Mouse (Mus musculus): ENCODE data around the gene 1700016D06Rik. TPM values are rescaled to one million over a fixed set of nuclear protein-coding genes. Genes with fewer than 3 reads are reported as not detected.

Gene 1700016D06Rik
- polyA plus RNA-seq, 1 experiment from 2014 or later, result not detected

DNA sequence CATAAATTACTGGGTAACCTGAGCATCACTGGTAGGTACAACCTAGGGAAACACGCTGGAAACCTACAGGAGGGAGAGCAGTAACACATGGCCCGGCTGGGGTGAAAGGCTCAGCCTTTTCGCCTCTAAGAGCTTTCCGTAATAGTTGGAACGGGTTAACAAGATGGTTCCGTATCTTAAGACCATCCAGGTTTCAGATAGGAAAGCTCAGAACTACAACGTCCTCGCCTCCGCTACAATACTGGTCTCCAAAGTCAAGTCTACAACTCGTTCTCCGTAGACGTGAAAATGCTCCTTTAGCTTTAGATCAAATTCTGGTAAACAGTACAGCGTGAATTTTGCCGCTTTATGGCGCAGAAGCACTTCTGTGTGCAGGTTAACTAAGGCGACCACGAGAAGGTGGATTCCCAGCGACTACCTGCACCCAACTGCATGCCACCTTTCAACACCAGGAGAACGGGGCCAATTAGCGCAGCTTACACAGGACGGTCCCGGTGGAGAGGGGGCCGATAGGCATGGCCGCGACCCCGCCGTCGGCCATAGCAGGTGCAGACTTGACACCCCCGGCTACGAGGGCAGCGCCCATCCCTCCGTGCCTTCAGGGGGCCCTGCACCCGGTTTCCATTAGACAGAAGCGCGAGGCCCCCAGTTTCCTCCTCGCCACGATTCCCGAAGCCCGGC lies 66.4 kb downstream of the 1700016D06Rik start:
- TF ChIP-seq EP300 (IDR thresholded peaks at IDR 0.05; ENCODE audit: low read depth) (no peak), CTCF (IDR thresholded peaks at IDR 0.05; ENCODE audit: low read depth) (no peak)
- Histone ChIP-seq H3K4me2 (ENCODE audit: low read depth, low read length) (peak overlapping the region; percentile 97), H3K4me3 (ENCODE audit: low read depth, low read length) (peak overlapping the region; percentile 97), H3K27me3 (ENCODE audit: insufficient read depth, low read length) (no peaks in the 10 kb centered on the region), H3K4me1 (ENCODE audit: insufficient read depth) (peaks cover 26% of the 10 kb centered on the region), H3K9me3 (ENCODE audit: low read length) (no peaks in the 10 kb centered on the region), H3K36me3 (replicated peaks; ENCODE audit: insufficient read depth, low read length) (peaks cover 19% of the 10 kb centered on the region), H3K27ac (ENCODE audit: low read depth) (peak overlapping the region; percentile 96), H3K9ac (replicated peaks) (peak overlapping the region; percentile 85)
- WGBS (ENCODE audit: insufficient replicate concordance), result under 1% methylated on average over 38 of the region's 39 CpGs
- no peak for ATAC-seq
- DNase-seq, result no peak

- no peak for ATAC-seq
- H3K9ac ChIP-seq (replicated peaks), result peak overlapping the region; percentile 85; the same call in 1 of the 2 replicates
- WGBS (ENCODE audit: insufficient replicate concordance), result 54% methylated on average over 7 of the region's 7 CpGs
These were observed 67.4 kb downstream of the 1700016D06Rik start for GRCm38 (mm10) chr8:11633414-11633813.

DNA sequence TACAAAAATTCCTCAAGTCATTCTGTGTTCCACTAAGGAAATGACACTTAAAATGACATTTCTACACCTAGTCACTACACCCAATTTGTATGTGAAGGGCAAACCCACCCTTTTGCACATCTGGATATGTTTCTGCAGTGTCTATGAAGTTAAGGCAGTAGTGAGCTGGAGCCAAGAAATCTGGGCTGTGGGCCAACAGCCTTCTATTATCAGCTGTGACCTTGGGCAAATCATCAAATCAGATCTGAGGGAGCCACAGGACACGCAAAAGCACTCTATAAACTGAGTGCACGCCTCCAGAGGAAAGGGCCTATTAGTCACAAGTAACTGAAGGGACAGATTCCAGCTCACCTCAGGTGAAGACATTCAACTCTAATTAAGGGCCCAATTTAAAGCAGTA lies 68.5 kb downstream of the 1700016D06Rik start:
- H3K9ac ChIP-seq (replicated peaks), result no peak overlapping the region
- H3K9me3 ChIP-seq (ENCODE audit: low read length), result no peaks in the 10 kb centered on the region
- no peak overlapping the region for H3K4me3 ChIP-seq (ENCODE audit: low read depth, low read length)
- TF ChIP-seq EP300 (IDR thresholded peaks at IDR 0.05; ENCODE audit: low read depth) (no peak), CTCF (IDR thresholded peaks at IDR 0.05; ENCODE audit: low read depth) (no peak)
- no peaks in the 10 kb centered on the region for H3K27me3 ChIP-seq (ENCODE audit: insufficient read depth, low read length)
- H3K4me2 ChIP-seq (ENCODE audit: low read depth, low read length), result 0 out of 2 replicates have a peak overlapping the region, but pooled peaks have one; percentile 97
- H3K4me1 ChIP-seq (ENCODE audit: insufficient read depth), result peaks cover 26% of the 10 kb centered on the region
- 32% methylated on average over 2 of the region's 2 CpGs for WGBS (ENCODE audit: insufficient replicate concordance)
- H3K36me3 ChIP-seq (replicated peaks; ENCODE audit: insufficient read depth, low read length), result peaks cover 26% of the 10 kb centered on the region
- peak; percentile 69 for DNase-seq
- ATAC-seq, result no peak
- peak overlapping the region; percentile 96; the same call in 1 of the 2 replicates for H3K27ac ChIP-seq (ENCODE audit: low read depth)

More at GRCm38 (mm10) chr8:11633414-11633813, 67.4 kb downstream of the 1700016D06Rik start:
- Histone ChIP-seq H3K9me3 (ENCODE audit: low read length) (no peaks in the 10 kb centered on the region), H3K27ac (ENCODE audit: low read depth) (peak overlapping the region; percentile 96), H3K4me2 (ENCODE audit: low read depth, low read length) (peak overlapping the region; percentile 97), H3K27me3 (ENCODE audit: insufficient read depth, low read length) (no peaks in the 10 kb centered on the region), H3K4me3 (ENCODE audit: low read depth, low read length) (peak overlapping the region; percentile 97), H3K4me1 (ENCODE audit: insufficient read depth) (peaks cover 26% of the 10 kb centered on the region), H3K36me3 (replicated peaks; ENCODE audit: insufficient read depth, low read length) (peaks cover 24% of the 10 kb centered on the region)
- no peak for DNase-seq
- TF ChIP-seq EP300 (IDR thresholded peaks at IDR 0.05; ENCODE audit: low read depth) (no peak), CTCF (IDR thresholded peaks at IDR 0.05; ENCODE audit: low read depth) (no peak)

DNA sequence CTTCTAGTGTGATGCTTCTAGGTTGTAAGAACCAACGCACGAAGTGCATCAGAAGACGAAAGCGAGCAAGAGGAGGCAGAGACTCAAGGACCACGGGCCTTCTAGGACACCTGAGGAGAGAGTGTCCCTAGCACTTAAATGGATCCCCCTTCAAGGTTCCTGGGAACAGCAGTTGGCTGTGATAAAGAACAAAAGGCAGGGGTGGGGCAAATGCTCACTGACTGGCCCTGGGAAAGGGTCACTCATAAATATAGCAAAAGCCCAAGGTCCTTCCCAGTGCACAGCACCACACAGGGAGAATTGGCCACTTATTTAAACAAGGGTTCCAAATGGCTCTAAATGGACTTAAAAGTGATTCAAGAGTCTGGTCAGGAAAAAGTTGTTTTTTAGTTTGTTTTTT lies 71.7 kb downstream of the 1700016D06Rik start:
- WGBS (ENCODE audit: insufficient replicate concordance), result 86% methylated on average over 5 of the region's 5 CpGs
- no peak overlapping the region for H3K4me2 ChIP-seq (ENCODE audit: low read depth, low read length)
- H3K27me3 ChIP-seq (ENCODE audit: insufficient read depth, low read length), result no peaks in the 10 kb centered on the region
- DNase-seq (no peak), ATAC-seq (no peak)
- H3K9ac ChIP-seq (replicated peaks), result no peak overlapping the region
- peaks cover 13% of the 10 kb centered on the region for H3K4me1 ChIP-seq (ENCODE audit: insufficient read depth)
- TF ChIP-seq CTCF (IDR thresholded peaks at IDR 0.05; ENCODE audit: low read depth) (no peak), EP300 (IDR thresholded peaks at IDR 0.05; ENCODE audit: low read depth) (no peak)
- H3K9me3 ChIP-seq (ENCODE audit: low read length), result no peaks in the 10 kb centered on the region
- H3K4me3 ChIP-seq (ENCODE audit: low read depth, low read length), result no peak overlapping the region
- no peak overlapping the region for H3K27ac ChIP-seq (ENCODE audit: low read depth)
- H3K36me3 ChIP-seq (replicated peaks; ENCODE audit: insufficient read depth, low read length), result peaks cover 42% of the 10 kb centered on the region

GRCm38 (mm10) chr8:11628506-11629132 lies 72.2 kb downstream of the 1700016D06Rik start:
- no peak overlapping the region for H3K27ac ChIP-seq (ENCODE audit: low read depth)
- H3K9ac ChIP-seq (replicated peaks), result no peak overlapping the region
- 83% methylated on average over 7 of the region's 7 CpGs for whole genome bisulfite sequencing (ENCODE audit: insufficient replicate concordance)
- no peak overlapping the region for H3K4me2 ChIP-seq (ENCODE audit: low read depth, low read length)
- H3K4me1 ChIP-seq (ENCODE audit: insufficient read depth), result peaks cover 7% of the 10 kb centered on the region
- ATAC-seq, result no peak
- no peak overlapping the region for H3K4me3 ChIP-seq (ENCODE audit: low read depth, low read length)
- TF ChIP-seq CTCF (IDR thresholded peaks at IDR 0.05; ENCODE audit: low read depth), result no peak
- TF ChIP-seq EP300 (IDR thresholded peaks at IDR 0.05; ENCODE audit: low read depth), result no peak
- no peaks in the 10 kb centered on the region for H3K9me3 ChIP-seq (ENCODE audit: low read length)
- no peaks in the 10 kb centered on the region for H3K27me3 ChIP-seq (ENCODE audit: insufficient read depth, low read length)
- peaks cover 42% of the 10 kb centered on the region for H3K36me3 ChIP-seq (replicated peaks; ENCODE audit: insufficient read depth, low read length)
- DNase-seq, result no peak

GRCm38 (mm10) chr8:11627717-11628116 lies 73.1 kb downstream of the 1700016D06Rik start:
- peaks cover 42% of the 10 kb centered on the region for H3K36me3 ChIP-seq (replicated peaks; ENCODE audit: insufficient read depth, low read length)
- H3K9me3 ChIP-seq (ENCODE audit: low read length), result no peaks in the 10 kb centered on the region
- H3K27ac ChIP-seq (ENCODE audit: low read depth), result no peak overlapping the region
- TF ChIP-seq CTCF (IDR thresholded peaks at IDR 0.05; ENCODE audit: low read depth) (no peak), EP300 (IDR thresholded peaks at IDR 0.05; ENCODE audit: low read depth) (no peak)
- peaks cover under 1% of the 10 kb centered on the region; the same call in 1 of the 2 replicates for H3K4me1 ChIP-seq (ENCODE audit: insufficient read depth)
- DNase-seq, result no peak
- no peak overlapping the region for H3K4me3 ChIP-seq (ENCODE audit: low read depth, low read length)
- H3K9ac ChIP-seq (replicated peaks), result no peak overlapping the region
- H3K4me2 ChIP-seq (ENCODE audit: low read depth, low read length), result no peak overlapping the region
- H3K27me3 ChIP-seq (ENCODE audit: insufficient read depth, low read length), result no peaks in the 10 kb centered on the region
- 74% methylated on average over 9 of the region's 9 CpGs for WGBS (ENCODE audit: insufficient replicate concordance)
- ATAC-seq, result no peak
